Mouse (Mus musculus) heart, embryonic 15.5 days (tissue): Measurements from ENCODE around the gene Spib. TPM values are rescaled to one million over a fixed set of nuclear protein-coding genes. Genes with fewer than 3 reads are reported as not detected.

Experiments used
- ATAC-seq: fragments of 200-750 bp; cut with Nextera tagmentation; replicated peaks from 2 replicates; pipeline ENCODE4 v1.8.0; 2017; ENCODE audit warnings: low read depth, moderate TSS enrichment; ENCODE audit not compliant: insufficient number of reproducible peaks, insufficient read depth, low FRiP score
- H3K27ac ChIP-seq: fragments of 300-500 bp; sonication (generic); 2 replicates; pipeline ENCODE4 v1.5.1; 2015; ENCODE audit warnings: mild to moderate bottlenecking, inconsistent platforms
- H3K27me3 ChIP-seq: fragments of 300-500 bp; sonication (generic); 2 replicates; pipeline ENCODE4 v1.6.1; 2015; ENCODE audit warnings: inconsistent platforms
- H3K36me3 ChIP-seq: fragments of 300-500 bp; sonication (generic); 2 replicates; pipeline ENCODE4 v1.6.1; 2015; ENCODE audit warnings: mild to moderate bottlenecking, inconsistent platforms
- H3K4me1 ChIP-seq: fragments of 300-500 bp; sonication (generic); replicated peaks from 2 replicates; pipeline ENCODE4 v1.6.1; 2015; ENCODE audit warnings: inconsistent platforms
- H3K4me2 ChIP-seq: fragments of 300-500 bp; sonication (generic); 2 replicates; pipeline ENCODE4 v1.6.1; 2015; ENCODE audit warnings: inconsistent platforms, mild to moderate bottlenecking, moderate library complexity
- H3K4me3 ChIP-seq: fragments of 300-500 bp; sonication (generic); 2 replicates; pipeline ENCODE4 v1.5.1; 2015; ENCODE audit warnings: mild to moderate bottlenecking, inconsistent platforms
- H3K9ac ChIP-seq: fragments of 300-500 bp; sonication (generic); 2 replicates; pipeline ENCODE4 v1.6.1; 2015; ENCODE audit warnings: mild to moderate bottlenecking, inconsistent platforms
- H3K9me3 ChIP-seq: fragments of 300-500 bp; sonication (generic); replicated peaks from 2 replicates; pipeline ENCODE4 v1.6.1; 2016; ENCODE audit warnings: inconsistent platforms
- WGBS: fragments of 180-500 bp; shearing (Covaris S2); methylation state at CpG from one replicate; pipeline ENCODE4 v1.1.7; 2015; ENCODE audit warnings: mixed read lengths; 5-methylcytosine and 5-hydroxymethylcytosine counted together
- polyA plus RNA-seq: library from polyadenylated mRNA; unstranded; fragments of >200 nt; fragmentation: Nextera tagmentation; extraction: Ambion mirVana; gene quantifications from 2 replicates; pipeline ENCODE4 v1.2.1, GENCODE M21; 2015

Gene Spib
- polyA plus RNA-seq, 1 experiment from 2014 or later: 0.59 TPM

DNA sequence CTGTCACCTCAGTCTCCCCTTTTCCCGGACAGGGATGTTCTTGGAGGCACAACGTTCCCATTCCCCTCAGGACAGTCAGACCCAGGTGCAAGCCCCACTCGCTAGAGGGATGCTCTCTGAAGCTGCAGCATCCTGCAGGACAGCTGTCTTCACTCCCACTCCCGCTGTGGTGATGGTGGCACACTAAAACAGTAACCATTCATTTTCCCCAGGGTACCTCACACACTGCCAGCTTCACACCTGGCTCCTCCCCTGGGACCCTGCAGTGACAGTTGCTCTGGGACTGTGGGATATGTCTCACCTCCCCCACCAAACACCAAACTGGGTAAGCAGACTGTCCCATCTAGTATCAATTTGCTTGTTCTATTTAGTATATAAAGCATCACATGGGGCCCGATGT lies 15.9 kb upstream of the Spib start:
- Histone ChIP-seq H3K36me3 (peaks cover 34% of the 10 kb centered on the region), H3K9ac (peak overlapping the region; percentile 62), H3K4me3 (peak overlapping the region; percentile 68), H3K27ac (peak overlapping the region; percentile 73; the same call in 1 of the 2 replicates), H3K4me1 (peaks cover 20% of the 10 kb centered on the region), H3K4me2 (peak overlapping the region; percentile 80), H3K9me3 (no peaks in the 10 kb centered on the region), H3K27me3 (no peaks in the 10 kb centered on the region)
- WGBS: 21% methylated on average over 5 of the region's 5 CpGs
- no peak for ATAC-seq

DNA sequence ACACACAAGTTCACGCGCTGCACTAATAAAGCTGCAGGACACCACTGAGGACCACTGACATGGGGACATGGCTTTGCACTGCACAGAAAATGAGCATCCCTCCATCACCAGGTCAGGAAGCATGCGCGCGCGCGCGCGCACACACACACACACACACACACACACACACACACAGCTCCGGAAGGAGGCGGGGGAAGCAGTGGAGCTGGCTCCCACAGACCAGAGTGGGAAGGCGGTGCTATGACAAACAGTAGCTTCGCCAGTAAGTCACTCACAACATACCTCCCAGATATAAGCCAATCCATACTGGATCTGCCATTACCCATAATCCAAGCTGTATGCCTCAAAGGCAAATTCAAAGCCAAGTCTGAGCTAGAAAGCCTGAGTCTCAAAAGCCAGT lies 15.2 kb upstream of the Spib start:
- H3K27me3 ChIP-seq: no peaks in the 10 kb centered on the region
- peaks cover 37% of the 10 kb centered on the region for H3K36me3 ChIP-seq
- peak overlapping the region; percentile 80; the same call in 1 of the 2 replicates for H3K4me2 ChIP-seq
- 97% methylated on average over 13 of the region's 13 CpGs for WGBS
- H3K27ac ChIP-seq: no peak overlapping the region
- H3K4me1 ChIP-seq: peaks cover 14% of the 10 kb centered on the region
- peak overlapping the region; percentile 68 for H3K4me3 ChIP-seq
- no peak overlapping the region for H3K9ac ChIP-seq
- ATAC-seq: no peak
- no peaks in the 10 kb centered on the region for H3K9me3 ChIP-seq

DNA sequence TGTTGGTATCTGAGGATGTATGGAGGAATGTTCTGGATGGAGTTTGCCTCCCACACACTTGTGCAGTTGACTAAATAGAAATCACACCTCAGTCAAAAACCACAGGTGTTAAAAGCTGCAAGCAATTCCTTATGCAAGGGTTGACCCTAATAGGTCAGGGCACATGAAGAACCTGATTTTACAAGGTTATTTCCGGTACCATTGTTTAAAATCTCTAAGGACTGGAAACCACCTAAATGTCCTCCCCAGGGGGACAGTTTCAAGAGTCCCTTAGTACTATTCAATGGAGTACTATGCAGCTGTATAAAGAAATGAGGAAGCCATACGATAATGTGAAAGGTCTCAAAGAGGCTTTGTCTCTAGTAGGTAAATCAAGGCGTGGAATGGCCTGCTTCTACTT lies 14.4 kb upstream of the Spib start:
- H3K9me3 ChIP-seq: no peaks in the 10 kb centered on the region
- H3K9ac ChIP-seq: no peak overlapping the region
- no peaks in the 10 kb centered on the region for H3K27me3 ChIP-seq
- no peak overlapping the region for H3K4me3 ChIP-seq
- H3K4me2 ChIP-seq: no peak overlapping the region
- H3K27ac ChIP-seq: no peak overlapping the region
- peaks cover 14% of the 10 kb centered on the region for H3K4me1 ChIP-seq
- peaks cover 35% of the 10 kb centered on the region for H3K36me3 ChIP-seq
- ATAC-seq: no peak
- 97% methylated on average over 3 of the region's 3 CpGs for whole genome bisulfite sequencing

DNA sequence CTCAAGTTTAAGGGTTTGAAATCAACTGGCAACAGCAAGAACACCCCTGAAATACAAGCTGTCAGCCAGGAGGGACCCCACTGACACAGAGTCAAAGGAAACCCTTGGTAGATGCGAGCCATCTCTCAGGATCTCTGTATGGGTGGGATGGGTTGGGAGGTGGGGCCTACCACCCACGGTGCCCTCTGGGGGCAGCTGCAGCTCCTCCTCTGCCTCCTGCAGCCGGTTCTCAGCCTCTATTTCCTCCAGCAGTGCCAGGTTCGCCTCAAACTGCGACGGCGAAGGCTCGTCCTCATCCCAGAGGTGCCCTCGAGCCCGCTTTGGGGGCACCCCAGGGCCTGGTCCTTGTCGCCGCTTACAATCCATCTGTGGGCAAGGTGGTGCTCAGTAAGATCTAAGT lies 11.2 kb upstream of the Spib start:
- Histone ChIP-seq H3K36me3 (peaks cover 41% of the 10 kb centered on the region), H3K9me3 (no peaks in the 10 kb centered on the region), H3K4me3 (no peak overlapping the region), H3K4me2 (no peak overlapping the region), H3K27me3 (no peaks in the 10 kb centered on the region), H3K9ac (no peak overlapping the region), H3K4me1 (peaks cover 14% of the 10 kb centered on the region), H3K27ac (no peak overlapping the region)
- ATAC-seq: no peak
- WGBS: 73% methylated on average over 12 of the region's 12 CpGs

DNA sequence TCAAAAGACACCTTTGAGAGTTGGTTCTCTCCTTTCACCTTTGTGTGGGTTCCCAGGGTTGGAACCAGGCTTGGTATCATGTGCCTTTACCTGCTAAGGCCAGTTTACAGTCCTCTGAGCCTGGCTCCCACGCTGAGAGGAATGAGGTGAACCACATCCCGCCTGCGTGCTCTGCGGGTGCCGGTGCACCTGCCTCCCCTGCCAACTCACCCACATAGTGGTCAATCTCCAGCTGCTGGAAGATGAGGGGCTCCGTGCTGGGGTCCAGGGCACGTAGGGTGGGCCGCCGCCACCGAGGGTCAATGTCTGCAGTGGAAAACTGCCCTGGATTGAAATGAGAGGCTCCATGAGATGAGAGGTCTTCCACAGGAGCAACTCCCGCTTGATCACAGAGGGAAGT lies 10.7 kb upstream of the Spib start:
- ATAC-seq: no peak
- WGBS: 90% methylated on average over 11 of the region's 11 CpGs
- peaks cover 46% of the 10 kb centered on the region for H3K36me3 ChIP-seq

DNA sequence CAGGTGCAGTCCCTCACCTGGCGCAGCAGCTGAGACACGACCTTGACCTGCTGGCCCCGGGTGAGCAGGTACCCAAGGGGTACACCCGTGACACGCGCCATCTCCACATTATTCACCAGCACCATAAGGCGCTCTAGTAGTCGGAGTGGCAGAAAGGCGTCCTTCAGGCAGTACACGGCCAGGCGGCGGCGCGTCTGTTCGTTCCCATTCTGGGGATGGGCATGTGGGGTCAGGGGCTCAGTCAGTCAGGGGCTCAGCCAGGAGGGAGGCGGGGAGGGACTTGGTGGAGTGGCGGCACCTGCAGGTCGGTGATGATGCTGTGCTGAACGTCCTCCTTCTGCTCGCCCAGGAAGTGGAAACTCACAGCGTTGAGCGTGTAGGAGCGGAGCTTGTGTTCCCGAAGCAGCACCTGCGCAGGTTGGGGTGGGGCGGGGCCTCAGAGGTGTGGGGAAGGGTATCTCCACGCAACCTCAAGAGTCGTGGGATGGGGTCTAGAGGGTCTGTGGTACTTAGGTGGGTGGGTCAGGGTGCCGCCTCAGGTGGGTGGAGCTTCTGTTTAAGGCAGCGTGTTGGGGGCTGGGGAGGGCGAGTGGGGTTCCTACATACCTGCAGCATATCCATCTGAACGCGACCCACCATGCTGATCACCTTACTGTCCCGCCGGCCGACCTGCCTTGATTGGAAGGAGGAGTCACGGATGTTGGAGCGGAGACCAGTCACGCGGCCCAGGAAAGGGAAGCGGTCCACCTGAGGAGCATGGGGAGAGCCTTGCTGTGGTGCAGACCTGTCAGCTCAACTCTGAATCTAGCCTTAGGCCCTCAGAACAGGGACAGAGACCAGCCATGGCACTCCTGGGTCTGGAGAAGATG lies 7.1 kb upstream of the Spib start:
- H3K9ac ChIP-seq: no peak overlapping the region
- no peak for ATAC-seq
- 90% methylated on average over 41 of the region's 41 CpGs for WGBS
- H3K4me1 ChIP-seq: peaks cover 13% of the 10 kb centered on the region
- H3K4me3 ChIP-seq: no peak overlapping the region
- no peak overlapping the region for H3K4me2 ChIP-seq
- no peaks in the 10 kb centered on the region for H3K9me3 ChIP-seq
- H3K27ac ChIP-seq: no peak overlapping the region
- H3K36me3 ChIP-seq: peaks cover 52% of the 10 kb centered on the region
- no peaks in the 10 kb centered on the region for H3K27me3 ChIP-seq

More for the DNA sequence above, 10.7 kb upstream of the Spib start:
- Histone ChIP-seq H3K9me3 (no peaks in the 10 kb centered on the region), H3K4me1 (peaks cover 9% of the 10 kb centered on the region), H3K9ac (no peak overlapping the region), H3K27me3 (no peaks in the 10 kb centered on the region), H3K4me2 (no peak overlapping the region), H3K4me3 (no peak overlapping the region), H3K27ac (no peak overlapping the region)

DNA sequence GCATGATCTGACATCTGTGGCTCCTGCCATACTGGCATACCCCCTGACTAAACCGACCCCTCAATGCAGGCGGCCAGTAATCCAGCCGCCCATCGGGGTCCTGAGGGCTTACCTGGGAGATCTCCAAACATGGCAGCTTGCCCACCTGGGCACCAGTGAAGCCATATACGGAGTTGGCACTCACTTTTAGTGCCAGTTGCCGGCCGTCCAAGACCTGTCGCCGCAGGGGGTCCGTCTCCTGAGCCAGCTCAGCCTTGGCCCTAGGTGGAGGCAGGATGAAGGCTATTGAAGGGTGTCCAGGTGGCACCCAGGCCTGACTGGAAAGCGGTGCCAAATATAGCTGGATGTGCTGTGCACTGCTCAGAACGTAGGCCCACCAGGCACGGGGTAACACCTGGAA lies 5.6 kb upstream of the Spib start:
- H3K27ac ChIP-seq: no peak overlapping the region
- no peak overlapping the region for H3K4me3 ChIP-seq
- no peaks in the 10 kb centered on the region for H3K9me3 ChIP-seq
- peaks cover 13% of the 10 kb centered on the region for H3K4me1 ChIP-seq
- WGBS: 90% methylated on average over 13 of the region's 13 CpGs
- H3K27me3 ChIP-seq: no peaks in the 10 kb centered on the region
- H3K4me2 ChIP-seq: no peak overlapping the region
- ATAC-seq: no peak
- H3K9ac ChIP-seq: no peak overlapping the region
- H3K36me3 ChIP-seq: peaks cover 53% of the 10 kb centered on the region

DNA sequence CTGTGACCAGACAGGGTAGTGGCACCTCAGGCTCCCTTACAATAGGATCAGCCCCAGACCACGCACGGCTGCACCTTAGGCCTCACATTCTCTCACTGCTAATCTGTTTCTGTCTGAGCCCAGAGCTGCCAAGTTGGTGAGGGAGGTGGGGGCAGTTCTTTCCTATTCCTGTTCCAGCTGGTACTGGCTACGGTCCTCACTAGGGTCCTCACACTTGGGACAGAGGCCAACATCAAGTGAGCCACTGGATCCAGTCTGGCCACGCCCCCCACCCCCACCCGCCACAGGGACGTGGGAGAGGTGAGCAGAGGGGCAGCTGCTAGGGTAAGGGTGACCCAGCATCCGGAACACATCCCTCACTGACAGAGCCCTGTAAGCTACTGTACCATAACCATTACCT lies 5.1 kb upstream of the Spib start:
- Histone ChIP-seq H3K9ac (0 out of 2 replicates have a peak overlapping the region, but pooled peaks have one; percentile 12), H3K4me2 (no peak overlapping the region), H3K27me3 (no peaks in the 10 kb centered on the region), H3K9me3 (no peaks in the 10 kb centered on the region), H3K36me3 (peaks cover 48% of the 10 kb centered on the region), H3K4me3 (no peak overlapping the region), H3K4me1 (peaks cover 13% of the 10 kb centered on the region), H3K27ac (peak overlapping the region; percentile 40; the same call in 1 of the 2 replicates)
- WGBS: 58% methylated on average over 7 of the region's 7 CpGs
- ATAC-seq: no peak

DNA sequence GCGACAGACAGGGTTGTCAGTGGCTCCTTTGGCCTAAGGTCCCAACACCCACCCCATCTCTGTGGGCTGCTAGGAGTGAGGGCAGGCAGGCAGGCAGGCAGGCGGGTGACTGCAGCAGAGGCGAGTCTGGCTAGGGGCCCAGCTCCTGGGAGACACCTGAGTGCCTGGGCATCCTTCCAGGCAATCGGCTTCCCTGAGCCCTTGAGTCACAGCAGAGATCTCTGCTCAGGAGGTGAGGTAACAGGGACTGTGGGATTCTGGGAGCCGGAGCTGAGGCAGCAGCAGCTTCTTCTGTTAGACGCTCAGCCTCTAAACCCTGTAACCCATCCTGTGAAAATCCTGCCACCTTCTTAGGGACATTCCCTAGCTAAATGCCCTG lies 4.7 kb upstream of the Spib start:
- no peak overlapping the region for H3K4me3 ChIP-seq
- H3K9me3 ChIP-seq: no peaks in the 10 kb centered on the region
- no peak for ATAC-seq
- WGBS: 63% methylated on average over 6 of the region's 6 CpGs
- no peak overlapping the region for H3K4me2 ChIP-seq
- peaks cover 13% of the 10 kb centered on the region for H3K4me1 ChIP-seq
- H3K27me3 ChIP-seq: no peaks in the 10 kb centered on the region
- peak overlapping the region; percentile 40; the same call in 1 of the 2 replicates for H3K27ac ChIP-seq
- H3K9ac ChIP-seq: 0 out of 2 replicates have a peak overlapping the region, but pooled peaks have one; percentile 12
- H3K36me3 ChIP-seq: peaks cover 45% of the 10 kb centered on the region

DNA sequence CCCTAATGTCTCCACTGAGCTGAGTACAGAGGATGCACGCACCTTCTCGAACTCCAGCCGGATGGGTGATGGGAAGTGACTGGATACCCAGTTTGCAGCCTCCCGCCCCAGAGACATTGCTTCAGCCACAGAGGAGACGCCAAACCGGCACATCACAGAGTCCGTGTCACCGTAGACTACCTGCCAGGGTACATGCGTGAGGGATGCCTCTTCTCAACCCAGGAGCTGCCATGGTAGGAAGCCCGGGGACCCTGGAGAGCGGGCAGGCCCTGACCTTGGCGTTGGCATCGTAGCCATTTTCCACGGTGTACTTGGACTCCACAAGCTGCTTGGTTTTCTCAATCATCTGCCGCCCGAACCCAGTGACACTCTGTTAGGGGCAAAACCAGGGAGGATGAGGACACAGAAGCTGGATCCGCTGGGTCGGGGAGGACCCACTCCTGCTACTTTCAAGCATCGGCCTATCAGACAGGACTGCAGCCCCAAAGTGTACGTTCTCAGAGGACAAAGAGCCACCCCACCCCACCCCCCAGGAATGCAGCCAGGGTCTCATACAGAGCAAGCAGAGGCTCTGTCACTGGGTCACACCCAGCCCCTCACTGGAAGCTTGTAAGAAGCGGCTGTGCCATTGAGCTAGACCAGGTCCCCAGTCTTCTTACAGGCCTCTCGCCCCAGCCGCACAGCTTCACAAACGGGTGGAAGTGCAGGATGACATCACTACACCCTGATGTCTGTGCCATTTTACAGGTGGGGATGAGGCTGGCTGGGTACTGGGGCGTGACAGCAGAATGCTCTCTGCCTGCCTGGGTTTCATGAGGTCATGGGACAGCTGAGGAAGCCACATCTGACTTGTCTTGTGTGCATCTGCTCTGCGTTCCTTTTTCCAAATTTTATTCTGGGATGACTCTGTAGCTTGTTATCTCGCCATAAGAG lies 4.1 kb upstream of the Spib start:
- Histone ChIP-seq H3K4me1 (peaks cover 13% of the 10 kb centered on the region), H3K36me3 (peaks cover 38% of the 10 kb centered on the region), H3K4me3 (no peak overlapping the region), H3K9ac (0 out of 2 replicates have a peak overlapping the region, but pooled peaks have one; percentile 12), H3K4me2 (no peak overlapping the region), H3K27ac (no peak overlapping the region), H3K9me3 (no peaks in the 10 kb centered on the region), H3K27me3 (no peaks in the 10 kb centered on the region)
- no peak for ATAC-seq
- WGBS: 88% methylated on average over 27 of the region's 27 CpGs
